Mouse (Mus musculus) hindbrain, embryonic 14.5 days (tissue): ENCODE results near the gene Tusc2. TPM values are rescaled to one million over a fixed set of nuclear protein-coding genes. Genes with fewer than 3 reads are reported as not detected.

Experiments
- ATAC-seq: fragments of 200-750 bp; cut with Nextera tagmentation; 2 replicates; pipeline ENCODE4 v1.8.0; 2017; ENCODE audit warnings: moderate number of reproducible peaks, mild to moderate bottlenecking, moderate TSS enrichment, moderate library complexity; ENCODE audit not compliant: low FRiP score
- DNase-seq: peaks from one replicate; pipeline ENCODE4 v3.0.0-alpha.2; 2015; ENCODE audit warnings: low spot score
- H3K27ac ChIP-seq: fragments of 300-500 bp; sonication (generic); 2 replicates; pipeline ENCODE4 v1.5.1; 2014; ENCODE audit warnings: mild to moderate bottlenecking, moderate library complexity
- H3K27me3 ChIP-seq: fragments of 300-500 bp; sonication (generic); 2 replicates; pipeline ENCODE4 v1.6.1; 2014; ENCODE audit warnings: mild to moderate bottlenecking, low read length, mixed read lengths; ENCODE audit not compliant: control insufficient read depth, insufficient read depth
- H3K36me3 ChIP-seq: fragments of 300-500 bp; sonication (generic); replicated peaks from 2 replicates; pipeline ENCODE4 v1.6.1; 2014; ENCODE audit not compliant: control insufficient read depth, insufficient read depth
- H3K4me1 ChIP-seq: fragments of 300-500 bp; sonication (generic); replicated peaks from 2 replicates; pipeline ENCODE4 v1.6.1; 2014; ENCODE audit warnings: antibody characterized with exemption, low read length, mixed read lengths; ENCODE audit not compliant: control insufficient read depth, insufficient read depth
- H3K4me2 ChIP-seq: fragments of 300-500 bp; sonication (generic); replicated peaks from 2 replicates; pipeline ENCODE4 v1.6.1; 2014; ENCODE audit warnings: mild to moderate bottlenecking, moderate library complexity
- H3K4me3 ChIP-seq: fragments of 300-500 bp; sonication (generic); replicated peaks from 2 replicates; pipeline ENCODE4 v1.5.1; 2014; ENCODE audit warnings: mild to moderate bottlenecking, low read length
- H3K9ac ChIP-seq: fragments of 300-500 bp; sonication (generic); 2 replicates; pipeline ENCODE4 v1.6.1; 2014
- H3K9me3 ChIP-seq: fragments of 300-500 bp; sonication (generic); 2 replicates; pipeline ENCODE4 v1.6.1; 2016; ENCODE audit warnings: low read length; ENCODE audit not compliant: control insufficient read depth
- WGBS: fragments of 180-500 bp; shearing (Covaris S2); extraction: QIAGEN DNeasy Blood & Tissue Kit; methylation state at CpG from one replicate; pipeline ENCODE4 v1.1.7; 2014; 5-methylcytosine and 5-hydroxymethylcytosine counted together
- polyA plus RNA-seq: library from polyadenylated mRNA; unstranded; fragments of >200 nt; fragmentation: Nextera tagmentation; extraction: Ambion mirVana; gene quantifications from 2 replicates; pipeline ENCODE4 v1.2.1, GENCODE M21; 2014

Tusc2 gene
- polyA plus RNA-seq, 1 experiment from 2014 or later: 115 TPM

- Histone ChIP-seq H3K4me2 (peak within 1 kb of the TSS; percentile 72), H3K9me3 (no peaks in the 10 kb centered on the region), H3K4me3 (peak within 1 kb of the TSS; percentile 55), H3K36me3 (no peaks in the 10 kb centered on the region), H3K27ac (peak within 1 kb of the TSS; percentile 83), H3K9ac (peak within 1 kb of the TSS; percentile 75), H3K4me1 (peaks cover 17% of the 10 kb centered on the region), H3K27me3 (no peaks in the 10 kb centered on the region)
- DNase-seq (peak; percentile 83), ATAC-seq (peak; percentile 73)
- WGBS: under 1% methylated on average over 32 of the region's 32 CpGs
Observed at GRCm38 (mm10) chr9:107580501-107581317, 17.7 kb downstream of the Tusc2 start, which contains the start of gene Hyal3. Gene Hyal3, plus strand, starts transcription at chr9:107580818.

DNA sequence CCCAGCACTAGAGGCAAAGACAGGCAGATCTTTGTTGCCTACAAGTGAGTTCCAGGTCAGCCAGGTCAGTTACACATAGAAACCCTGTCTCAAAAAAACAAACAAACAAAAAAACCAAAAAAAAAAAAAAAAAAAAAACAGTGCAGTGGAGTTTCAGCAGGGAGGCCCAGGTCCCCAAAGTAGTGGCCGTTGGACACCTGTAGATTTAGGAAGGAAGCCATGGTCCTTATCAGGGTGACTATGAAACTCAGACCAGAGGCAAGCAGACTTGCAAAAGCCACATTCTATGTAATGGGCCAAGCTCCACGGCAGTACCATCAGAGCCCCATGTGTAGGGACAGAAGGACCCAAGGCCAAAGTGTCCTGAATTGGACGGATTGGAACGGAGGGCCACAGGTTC is 18.5 kb downstream of the Tusc2 start:
- no peak for DNase-seq
- Histone ChIP-seq H3K4me1 (peaks cover 17% of the 10 kb centered on the region), H3K9me3 (no peaks in the 10 kb centered on the region), H3K27me3 (no peaks in the 10 kb centered on the region), H3K4me2 (peak overlapping the region; percentile 72), H3K36me3 (no peaks in the 10 kb centered on the region), H3K9ac (peak overlapping the region; percentile 75), H3K4me3 (peak overlapping the region; percentile 55), H3K27ac (no peak overlapping the region)
- WGBS: 80% methylated on average over 4 of the region's 4 CpGs
- no peak for ATAC-seq

DNA sequence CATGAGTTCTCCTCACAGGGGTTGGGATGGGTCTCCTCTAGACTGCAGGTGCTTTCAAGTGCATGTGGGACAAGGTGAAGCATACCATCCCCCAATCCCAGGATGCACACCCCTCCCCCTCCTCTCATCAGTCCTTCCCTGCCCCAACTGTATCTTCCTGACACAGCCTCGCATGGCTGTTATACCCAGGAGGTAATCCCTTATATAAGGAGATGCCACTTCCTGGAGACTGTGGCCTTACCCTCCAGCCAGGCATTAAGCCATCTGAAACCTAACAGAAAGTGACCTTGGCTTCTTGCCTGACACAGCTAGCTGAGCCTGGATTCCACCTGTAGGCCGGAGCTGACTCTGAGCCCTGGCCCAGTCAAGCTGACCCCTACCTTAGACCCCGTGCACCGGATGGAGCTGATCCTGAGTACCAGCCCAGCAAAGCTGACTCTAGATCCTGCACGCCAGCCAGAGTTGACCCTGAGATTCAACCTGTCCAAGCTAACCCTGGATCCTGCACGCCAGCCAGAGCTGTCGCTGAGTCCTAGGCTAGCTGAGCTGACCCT is 19.5 kb downstream of the Tusc2 start:
- H3K27me3 ChIP-seq: no peaks in the 10 kb centered on the region
- 90% methylated on average over 7 of the region's 7 CpGs for WGBS
- no peaks in the 10 kb centered on the region for H3K9me3 ChIP-seq
- H3K27ac ChIP-seq: no peak overlapping the region
- peaks cover 17% of the 10 kb centered on the region for H3K4me1 ChIP-seq
- no peak overlapping the region for H3K4me2 ChIP-seq
- no peak for DNase-seq
- H3K36me3 ChIP-seq: no peaks in the 10 kb centered on the region
- no peak for ATAC-seq
- no peak overlapping the region for H3K4me3 ChIP-seq
- H3K9ac ChIP-seq: no peak overlapping the region; the same call in 1 of the 2 replicates

GRCm38 (mm10) chr9:107583174-107583573 is 20.1 kb downstream of the Tusc2 start:
- H3K9ac ChIP-seq: no peak overlapping the region
- H3K4me3 ChIP-seq: no peak overlapping the region
- H3K27ac ChIP-seq: no peak overlapping the region
- no peaks in the 10 kb centered on the region for H3K9me3 ChIP-seq
- WGBS: 92% methylated on average over 14 of the region's 14 CpGs
- DNase-seq: no peak
- H3K36me3 ChIP-seq: no peaks in the 10 kb centered on the region
- H3K27me3 ChIP-seq: no peaks in the 10 kb centered on the region
- H3K4me1 ChIP-seq: peaks cover 20% of the 10 kb centered on the region
- ATAC-seq: no peak
- H3K4me2 ChIP-seq: no peak overlapping the region

GRCm38 (mm10) chr9:107586504-107586903 is 23.4 kb downstream of the Tusc2 start:
- DNase-seq (no peak), ATAC-seq (no peak)
- WGBS: 91% methylated on average over 5 of the region's 5 CpGs
- Histone ChIP-seq H3K9ac (no peak overlapping the region), H3K9me3 (no peaks in the 10 kb centered on the region), H3K4me3 (no peak overlapping the region), H3K4me1 (peaks cover 12% of the 10 kb centered on the region), H3K36me3 (peaks cover 14% of the 10 kb centered on the region), H3K27me3 (no peaks in the 10 kb centered on the region), H3K27ac (no peak overlapping the region), H3K4me2 (no peak overlapping the region)

GRCm38 (mm10) chr9:107586974-107587832 is 24.1 kb downstream of the Tusc2 start, which contains the start of gene Ifrd2:
Gene Ifrd2, plus strand, starts transcription at chr9:107587642.
- 14% methylated on average over 46 of the region's 46 CpGs for WGBS

DNA sequence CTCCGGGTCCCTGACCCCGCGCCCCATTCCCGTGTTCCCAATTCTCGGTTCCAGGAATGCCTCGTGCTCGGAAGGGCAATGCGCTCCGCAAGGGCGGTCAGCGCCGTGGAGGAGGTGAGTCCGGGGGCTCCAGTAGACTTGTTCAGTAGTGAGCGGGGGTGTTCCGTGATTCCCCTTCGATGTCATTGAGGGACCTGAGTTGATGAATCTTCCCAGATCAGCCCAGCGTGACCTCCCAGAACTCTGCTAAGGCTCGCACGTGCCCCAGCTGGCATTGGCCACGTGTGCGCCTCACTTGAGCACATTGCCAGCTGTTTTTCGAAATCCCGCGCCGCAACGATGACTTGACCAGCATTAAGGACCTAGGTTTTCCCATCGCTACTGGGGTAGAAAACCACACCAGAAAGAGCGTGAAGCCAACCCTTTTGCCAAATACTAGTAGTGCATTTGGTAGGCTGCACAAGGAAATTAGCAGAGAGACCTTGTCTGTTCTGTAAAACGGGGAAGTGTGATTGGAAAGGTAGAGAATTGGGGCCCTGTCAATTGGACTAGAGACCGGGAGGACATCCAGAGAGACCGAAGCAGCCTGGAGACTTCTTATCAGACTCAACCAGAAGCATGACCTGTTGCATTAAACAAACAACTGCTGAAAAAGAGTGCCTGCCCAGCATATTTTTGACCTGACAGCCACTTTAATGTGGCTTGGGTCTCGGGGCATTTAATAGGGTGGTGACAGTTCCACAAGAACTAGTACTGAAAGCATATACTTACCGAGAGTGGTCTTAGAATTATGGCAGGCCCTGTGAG is 25.0 kb downstream of the Tusc2 start:
- peak; percentile 42 for ATAC-seq
- peak; percentile 41 for DNase-seq
- H3K9me3 ChIP-seq: no peaks in the 10 kb centered on the region

More at GRCm38 (mm10) chr9:107586974-107587832, 24.1 kb downstream of the Tusc2 start, which contains the start of gene Ifrd2:
- Histone ChIP-seq H3K4me2 (peak within 1 kb of the TSS; percentile 90), H3K4me1 (peaks cover 9% of the 10 kb centered on the region), H3K27me3 (no peaks in the 10 kb centered on the region), H3K36me3 (peaks cover 21% of the 10 kb centered on the region), H3K27ac (no peak within 1 kb of the TSS), H3K9ac (peak within 1 kb of the TSS; percentile 51), H3K4me3 (peak within 1 kb of the TSS; percentile 59), H3K9me3 (no peaks in the 10 kb centered on the region)
- DNase-seq: peak; percentile 97
- peak; percentile 98 for ATAC-seq

GRCm38 (mm10) chr9:107590058-107590772 is 27.2 kb downstream of the Tusc2 start:
- no peak overlapping the region for H3K4me2 ChIP-seq
- ATAC-seq (no peak), DNase-seq (no peak)
- peaks cover 36% of the 10 kb centered on the region for H3K36me3 ChIP-seq
- WGBS: 94% methylated on average over 25 of the region's 25 CpGs
- H3K27me3 ChIP-seq: no peaks in the 10 kb centered on the region
- peaks cover 9% of the 10 kb centered on the region for H3K4me1 ChIP-seq
- H3K27ac ChIP-seq: no peak overlapping the region
- no peak overlapping the region for H3K9ac ChIP-seq
- H3K9me3 ChIP-seq: no peaks in the 10 kb centered on the region
- no peak overlapping the region for H3K4me3 ChIP-seq

More for the DNA sequence above, 25.0 kb downstream of the Tusc2 start:
- Histone ChIP-seq H3K4me2 (peak overlapping the region; percentile 90), H3K27ac (no peak overlapping the region), H3K36me3 (peaks cover 28% of the 10 kb centered on the region), H3K4me3 (peak overlapping the region; percentile 59), H3K4me1 (peaks cover 9% of the 10 kb centered on the region), H3K27me3 (no peaks in the 10 kb centered on the region), H3K9ac (peak overlapping the region; percentile 51)
- 5% methylated on average over 33 of the region's 33 CpGs for WGBS
